Mouse (Mus musculus) heart, embryonic 14.5 days (tissue): ENCODE data around the gene Thbd. TPM values are rescaled to one million over a fixed set of nuclear protein-coding genes. Genes with fewer than 3 reads are reported as not detected.
A peak's percentile ranks its signal among the peaks of the same experiment; 100 is the strongest.

Experiments used
- ATAC-seq: fragments of 200-750 bp; cut with Nextera tagmentation; 2 replicates; pipeline ENCODE4 v1.8.0; 2017; ENCODE audit warnings: low read depth, moderate TSS enrichment; ENCODE audit not compliant: insufficient number of reproducible peaks, insufficient read depth, low FRiP score
- H3K27ac ChIP-seq, 2 experiments: fragments of 200-500 bp in 1 of 2; fragments of 300-500 bp in 1 of 2; sonication (generic) in 1 of 2; replicated peaks in 1 of 2; 2 replicates each; pipeline ENCODE4 v1.5.1; 2012 to 2014; ENCODE audit warnings: low read depth in 2 of 2, low read length in 2 of 2, control low read depth in 1 of 2, mild to moderate bottlenecking in 1 of 2, mixed read lengths in 1 of 2; ENCODE audit not compliant: control insufficient read depth in 1 of 2, insufficient read depth in 1 of 2
- H3K27me3 ChIP-seq: fragments of 300-500 bp; sonication (generic); 2 replicates; pipeline ENCODE4 v1.6.1; 2014; ENCODE audit warnings: mild to moderate bottlenecking, low read length, control low read depth; ENCODE audit not compliant: control insufficient read depth, insufficient read depth
- H3K36me3 ChIP-seq: fragments of 300-500 bp; sonication (generic); 2 replicates; pipeline ENCODE4 v1.6.1; 2014; ENCODE audit warnings: mild to moderate bottlenecking, control low read depth, low read length, mixed read lengths; ENCODE audit not compliant: control insufficient read depth, insufficient read depth
- H3K4me1 ChIP-seq, 2 experiments: fragments of 200-500 bp in 1 of 2; fragments of 300-500 bp in 1 of 2; sonication (generic) in 1 of 2; 2 replicates each; pipeline ENCODE4 v1.6.1; 2012 to 2014; ENCODE audit warnings: low read length in 2 of 2, control low read depth in 1 of 2, mixed read lengths in 1 of 2; ENCODE audit not compliant: control insufficient read depth in 2 of 2, insufficient read depth in 2 of 2
- H3K4me2 ChIP-seq: fragments of 300-500 bp; sonication (generic); 2 replicates; pipeline ENCODE4 v1.6.1; 2014; ENCODE audit warnings: mild to moderate bottlenecking, low read length
- H3K4me3 ChIP-seq, 2 experiments: fragments of 200-500 bp in 1 of 2; fragments of 300-500 bp in 1 of 2; sonication (generic) in 1 of 2; 2 replicates each; pipeline ENCODE4 v1.5.1; 2012 to 2014; ENCODE audit warnings: low read length in 2 of 2, mild to moderate bottlenecking in 2 of 2, control low read depth in 1 of 2, low read depth in 1 of 2, moderate library complexity in 1 of 2; ENCODE audit not compliant: control insufficient read depth in 1 of 2, insufficient read depth in 1 of 2
- H3K9ac ChIP-seq: fragments of 300-500 bp; sonication (generic); 2 replicates; pipeline ENCODE4 v1.6.1; 2014; ENCODE audit warnings: mild to moderate bottlenecking, low read length
- H3K9me3 ChIP-seq: fragments of 300-500 bp; sonication (generic); 2 replicates; pipeline ENCODE4 v1.6.1; 2016; ENCODE audit warnings: low read length, control low read depth; ENCODE audit not compliant: control insufficient read depth
- WGBS: fragments of 180-500 bp; shearing (Covaris S2); extraction: QIAGEN DNeasy Blood & Tissue Kit; methylation state at CpG from one replicate; pipeline ENCODE4 v1.1.7; 2014; 5-methylcytosine and 5-hydroxymethylcytosine counted together
- polyA plus RNA-seq: library from polyadenylated mRNA; unstranded; fragments of >200 nt; fragmentation: Nextera tagmentation; extraction: Ambion mirVana; gene quantifications from 2 replicates; pipeline ENCODE4 v1.2.1, GENCODE M21; 2014

Thbd gene
- polyA plus RNA-seq, 1 experiment from 2014 or later: 20.0 TPM

DNA sequence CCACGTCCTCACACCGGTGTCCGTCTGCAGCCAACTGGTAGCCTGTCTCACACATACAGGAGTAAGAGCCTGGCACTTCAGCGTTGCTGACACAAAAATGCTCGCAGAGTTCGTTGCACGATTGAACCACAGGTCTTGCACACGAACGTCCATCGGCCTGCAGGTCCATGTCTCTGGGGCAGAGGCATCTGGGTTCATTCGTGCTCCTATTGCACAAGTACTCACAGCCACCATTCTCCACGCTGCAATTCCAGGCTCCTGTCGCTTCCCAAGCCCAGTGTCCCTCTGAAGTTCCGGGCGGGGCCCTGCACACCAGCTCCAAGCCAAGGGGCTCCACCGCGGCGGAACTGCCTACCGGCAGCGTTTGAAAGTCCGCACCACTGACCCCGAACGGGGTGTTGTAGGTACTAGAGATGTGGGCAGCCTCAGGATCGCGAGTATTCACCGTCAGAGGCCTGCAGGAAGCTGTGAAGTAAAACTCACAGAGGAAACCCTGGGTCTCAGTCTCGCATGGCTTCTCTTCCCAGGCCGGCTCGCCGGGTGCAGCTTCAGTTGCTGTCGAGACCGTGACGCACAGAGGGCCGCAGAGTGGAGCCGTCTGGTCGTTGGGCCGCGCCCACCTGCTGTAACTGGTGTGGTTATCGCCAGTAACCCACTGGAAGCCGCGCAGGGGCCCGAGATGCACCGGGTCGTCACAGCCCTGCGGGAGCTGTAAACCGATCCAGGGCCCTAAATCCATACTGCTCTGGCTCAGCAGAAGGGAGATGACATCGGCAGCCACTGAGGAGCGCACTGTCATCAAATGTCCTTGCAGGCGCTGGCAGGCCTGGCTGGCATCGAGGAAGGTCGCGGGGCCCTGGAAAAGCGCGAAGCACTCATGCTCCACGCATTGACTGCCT, 768 bp downstream of the Thbd start:
- Histone ChIP-seq H3K4me2 (peak overlapping the region; percentile 93), H3K9ac (peak overlapping the region; percentile 70), H3K27ac (peak overlapping the region in 1 of 2 experiments; percentile 33; a peak in 2 of 4 replicates), H3K4me1 (peaks cover 8 to 15% of the 10 kb centered on the region in 2 experiments; a peak in 3 of 4 replicates), H3K27me3 (peaks cover 28% of the 10 kb centered on the region), H3K36me3 (no peaks in the 10 kb centered on the region), H3K4me3 (peak overlapping the region; percentile 39 to 48), H3K9me3 (no peaks in the 10 kb centered on the region)
- WGBS: 3% methylated on average over 55 of the region's 55 CpGs
- ATAC-seq: peak; percentile 35

DNA sequence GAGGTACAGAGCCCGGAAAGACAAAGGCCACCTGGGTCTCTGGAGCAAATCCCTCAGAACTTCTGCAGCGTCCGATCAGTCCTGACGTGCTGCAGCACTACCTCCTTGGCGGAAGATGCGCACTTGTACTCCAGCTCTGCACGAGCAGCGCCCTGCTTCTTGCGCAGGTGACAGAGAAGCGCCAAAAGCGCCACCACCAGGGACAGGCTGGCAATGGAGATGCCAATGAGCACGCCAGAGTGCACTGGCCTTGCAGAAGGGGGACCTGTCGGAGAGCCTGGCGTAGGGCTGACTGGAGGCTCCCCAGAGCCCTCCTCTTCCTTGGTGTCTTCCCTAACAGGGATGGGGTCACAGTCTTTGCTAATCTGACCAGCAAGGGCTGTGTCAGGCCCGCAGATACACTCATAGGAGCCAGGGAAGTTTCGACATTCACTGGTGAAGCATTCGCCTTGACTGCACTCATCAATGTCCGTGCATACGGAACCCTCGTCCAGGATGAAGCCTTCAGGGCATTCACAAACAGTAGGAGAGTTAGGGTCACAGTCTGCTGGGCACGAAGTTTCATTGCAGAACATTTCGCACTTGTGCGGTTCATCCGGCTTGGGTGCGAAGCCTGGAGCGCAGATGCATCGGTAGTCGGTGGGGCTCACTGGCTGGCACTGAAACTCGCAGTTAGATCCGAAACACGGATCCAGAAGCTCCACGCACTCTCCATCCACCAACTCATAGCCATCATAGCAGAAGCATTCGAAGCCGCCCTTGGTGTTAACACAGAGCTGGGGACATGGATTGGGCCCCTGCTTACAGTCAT, 1.6 kb downstream of the Thbd start:
- Histone ChIP-seq H3K4me1 (peaks cover 8 to 15% of the 10 kb centered on the region in 2 experiments; a peak in 3 of 4 replicates), H3K27ac (no peak overlapping the region), H3K4me2 (peak overlapping the region; percentile 93), H3K36me3 (no peaks in the 10 kb centered on the region), H3K4me3 (peak overlapping the region; percentile 39 to 48), H3K9ac (peak overlapping the region; percentile 70; the same call in 1 of the 2 replicates), H3K9me3 (no peaks in the 10 kb centered on the region), H3K27me3 (peaks cover 28% of the 10 kb centered on the region)
- ATAC-seq: no peak
- 10% methylated on average over 34 of the region's 34 CpGs for WGBS

DNA sequence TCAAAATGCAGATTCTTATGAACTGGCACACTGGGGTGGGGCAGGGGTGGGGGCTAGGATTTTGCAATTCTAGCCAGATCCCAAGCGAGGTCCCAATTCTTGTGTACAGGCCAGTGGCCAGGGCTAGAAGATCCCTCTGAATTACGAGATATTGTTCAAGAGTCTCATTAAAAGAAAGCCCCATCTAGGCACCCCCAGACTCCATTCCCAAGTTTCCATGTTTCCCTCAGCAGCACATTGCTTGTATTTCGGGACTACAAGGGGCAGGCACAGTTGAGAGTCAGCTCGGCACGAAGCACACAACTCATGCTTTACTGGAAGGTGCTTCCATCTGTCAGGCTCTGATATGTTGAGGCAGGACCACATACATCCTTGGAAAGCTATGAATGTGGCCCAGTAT, 3.1 kb downstream of the Thbd start:
- H3K4me1 ChIP-seq: peaks cover 8 to 15% of the 10 kb centered on the region in 2 experiments; a peak in 3 of 4 replicates
- peaks cover 28% of the 10 kb centered on the region for H3K27me3 ChIP-seq
- H3K4me2 ChIP-seq: peak overlapping the region; percentile 93
- H3K4me3 ChIP-seq: peak overlapping the region in 1 of 2 experiments; percentile 48; a peak in 2 of 4 replicates
- H3K9ac ChIP-seq: no peak overlapping the region
- H3K36me3 ChIP-seq: no peaks in the 10 kb centered on the region
- H3K27ac ChIP-seq: no peak overlapping the region
- no peaks in the 10 kb centered on the region for H3K9me3 ChIP-seq
- WGBS: 69% methylated on average over 5 of the region's 5 CpGs
- no peak for ATAC-seq

DNA sequence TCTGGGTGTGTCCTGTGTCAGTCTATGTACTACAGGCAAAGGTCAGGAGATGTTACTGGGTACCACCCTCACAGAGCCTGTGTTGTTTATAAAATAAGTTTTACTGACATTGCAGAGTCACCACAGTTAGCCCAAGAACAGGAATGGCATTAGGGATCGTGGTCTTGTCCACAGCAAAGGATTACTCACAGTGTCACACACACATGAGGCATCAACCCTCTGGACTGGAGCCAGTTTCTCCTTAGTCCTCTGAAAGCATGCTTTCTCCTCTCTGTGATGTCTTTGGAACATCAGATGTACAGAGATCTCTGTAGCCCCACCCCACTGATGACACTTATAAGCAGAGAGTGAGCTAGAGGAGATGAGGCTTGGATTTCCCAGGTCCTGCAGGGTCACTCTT, 5.8 kb downstream of the Thbd start:
- no peak overlapping the region for H3K4me2 ChIP-seq
- peaks cover 7 to 9% of the 10 kb centered on the region in 2 experiments; a peak in 3 of 4 replicates for H3K4me1 ChIP-seq
- peaks cover 22% of the 10 kb centered on the region for H3K27me3 ChIP-seq
- no peak overlapping the region for H3K9ac ChIP-seq
- 57% methylated on average over 1 of the region's 1 CpGs for WGBS
- H3K4me3 ChIP-seq: no peak overlapping the region
- no peaks in the 10 kb centered on the region for H3K9me3 ChIP-seq
- no peak overlapping the region for H3K27ac ChIP-seq
- no peak for ATAC-seq
- no peaks in the 10 kb centered on the region for H3K36me3 ChIP-seq

DNA sequence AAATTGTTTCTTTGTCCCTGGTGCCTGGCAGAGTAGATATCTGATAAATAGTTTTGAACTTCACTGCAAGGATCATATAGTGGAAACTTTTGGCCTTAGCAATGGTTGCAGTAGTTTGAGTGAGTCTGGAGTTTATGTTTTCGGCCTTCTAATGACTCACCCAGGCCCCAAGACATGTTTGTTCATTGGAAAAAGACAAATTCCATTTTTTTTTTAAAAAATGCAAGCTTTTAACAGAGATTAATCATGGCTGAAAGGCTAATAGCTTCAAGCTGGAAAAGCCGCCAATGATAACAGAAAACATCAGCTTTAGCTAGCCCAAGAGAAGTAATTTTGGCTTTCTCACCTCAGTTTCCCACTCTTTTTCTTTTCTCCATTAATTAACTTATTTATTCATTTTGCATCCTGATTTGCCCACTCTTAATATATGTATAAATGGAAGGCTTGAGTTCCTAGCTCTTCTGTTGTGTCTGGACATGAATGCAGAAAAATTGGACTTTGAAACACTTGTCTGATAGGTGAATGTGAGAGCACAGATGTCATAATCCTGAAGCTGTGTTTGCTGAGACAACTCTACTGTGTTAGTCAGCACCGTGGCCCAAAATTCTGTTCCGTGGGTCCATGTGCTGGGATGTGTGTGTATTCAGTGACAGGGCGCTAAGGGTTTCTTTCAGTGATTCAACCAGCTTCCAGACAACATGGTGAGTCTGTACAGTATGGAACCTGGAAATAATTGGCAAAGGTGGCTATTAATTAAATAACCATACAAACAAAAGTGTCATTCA, 8.9 kb downstream of the Thbd start:
- Histone ChIP-seq H3K9ac (no peak overlapping the region), H3K36me3 (no peaks in the 10 kb centered on the region), H3K4me2 (no peak overlapping the region), H3K9me3 (no peaks in the 10 kb centered on the region), H3K27ac (no peak overlapping the region), H3K27me3 (peaks cover 19% of the 10 kb centered on the region), H3K4me3 (no peak overlapping the region), H3K4me1 (peaks cover 10 to 13% of the 10 kb centered on the region in 2 experiments; a peak in 3 of 4 replicates)
- ATAC-seq: no peak
- 91% methylated on average over 5 of the region's 5 CpGs for WGBS

DNA sequence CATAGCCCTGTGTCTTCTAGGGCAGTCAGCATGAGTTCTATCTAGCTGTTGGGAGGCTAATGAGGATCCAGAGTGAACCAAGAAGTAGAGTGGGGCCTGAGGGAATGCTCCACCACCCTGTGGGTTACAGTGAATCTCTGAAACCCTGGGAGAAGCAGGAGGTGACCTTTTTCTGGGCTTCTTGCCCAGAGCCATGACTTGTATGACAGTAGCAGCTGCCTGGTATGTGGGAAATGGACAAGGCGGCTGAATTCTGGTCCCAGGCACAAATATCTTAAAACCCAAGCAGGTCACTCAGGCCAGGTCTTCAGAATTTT, 10.2 kb downstream of the Thbd start:
- no peak overlapping the region for H3K4me3 ChIP-seq
- H3K36me3 ChIP-seq: no peaks in the 10 kb centered on the region
- 0 out of 2 replicates have a peak, but pooled peaks have one; percentile 26 for ATAC-seq
- WGBS: 50% methylated on average over 1 of the region's 1 CpGs
- H3K9ac ChIP-seq: no peak overlapping the region
- peaks cover 10 to 13% of the 10 kb centered on the region in 2 experiments; a peak in 3 of 4 replicates for H3K4me1 ChIP-seq
- H3K27me3 ChIP-seq: peaks cover 19% of the 10 kb centered on the region
- no peak overlapping the region for H3K4me2 ChIP-seq
- no peak overlapping the region for H3K27ac ChIP-seq
- no peaks in the 10 kb centered on the region for H3K9me3 ChIP-seq
